Comparison of ENCODE assay signal across 19 mouse cellular contexts in the genomic region with DNA sequence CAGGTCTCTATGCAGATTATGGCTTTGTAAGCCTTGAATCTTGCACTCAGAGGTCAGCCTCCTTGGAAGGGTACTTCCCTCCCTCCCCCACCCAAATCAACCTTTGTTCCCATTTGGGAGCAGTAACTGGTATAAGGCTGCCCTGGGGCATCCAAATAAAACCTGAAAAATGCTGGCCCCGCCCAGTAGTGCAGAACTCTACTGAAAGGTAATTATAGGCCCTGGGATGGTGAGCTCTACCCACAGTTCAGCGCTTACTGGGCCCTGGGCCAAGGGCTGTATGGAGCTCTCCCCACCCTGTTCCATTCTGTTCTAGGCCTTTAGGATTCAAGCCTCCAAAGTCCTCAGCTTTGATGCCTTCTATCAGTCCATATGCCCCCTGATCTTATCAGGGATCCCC. TPM values are rescaled to one million over a fixed set of nuclear protein-coding genes. Genes with fewer than 3 reads are reported as not detected.
A peak's percentile ranks its signal among the peaks of the same experiment; 100 is the strongest.
DNase-seq lines count a peak whose midpoint lies in the region; ATAC-seq lines count a peak whose summit lies in the region.
"Had no signal": no experiment of that assay in that cellular context is flagged by ENCODE, and none has a peak within 500 bp of the region (broad histone marks: within the 10 kb centered on the region; RNA-seq: fewer than 3 reads in every experiment).

No protein-coding gene starts in this region.

- no peak for ATAC-seq in heart, embryonic 15.5 days (replicated peaks; ENCODE audit: insufficient number of reproducible peaks, insufficient read depth, low FRiP score, low read depth)
- ATAC-seq in heart, embryonic 11.5 days (replicated peaks; ENCODE audit: insufficient number of reproducible peaks, low FRiP score, low TSS enrichment): no peak
- ATAC-seq in limb, embryonic 12.5 days (ENCODE audit: insufficient number of reproducible peaks, insufficient read depth, low FRiP score, low TSS enrichment, low read depth): peak; percentile 32; the same call in 1 of the 2 replicates
- ATAC-seq: activated CD4-positive, CD25-positive, alpha-beta regulatory T cell, adult 4 months; forebrain, embryonic 16.5 days; midbrain, embryonic 15.5 days had no signal

- no peak overlapping the region for H3K4me3 ChIP-seq in heart, embryonic 15.5 days
- no peak overlapping the region for H3K4me3 ChIP-seq in heart, embryonic 11.5 days (ENCODE audit: low read depth, low read length)
- no peak overlapping the region for H3K4me3 ChIP-seq in embryonic facial prominence, embryonic 10.5 days
- H3K4me3 ChIP-seq in limb, embryonic 12.5 days (replicated peaks): no peak overlapping the region
- H3K4me3 ChIP-seq: hindbrain, embryonic 12.5 days; liver, embryonic 15.5 days; midbrain, embryonic 15.5 days; neural tube, embryonic 13.5 days had no signal

- H3K4me1 ChIP-seq in heart, embryonic 15.5 days (replicated peaks): peaks cover 42% of the 10 kb centered on the region
- peaks cover 26% of the 10 kb centered on the region for H3K4me1 ChIP-seq in heart, embryonic 11.5 days (ENCODE audit: control insufficient read depth, insufficient read depth, low read length)
- peaks cover 20% of the 10 kb centered on the region for H3K4me1 ChIP-seq in embryonic facial prominence, embryonic 10.5 days
- H3K4me1 ChIP-seq in limb, embryonic 12.5 days (replicated peaks): peaks cover 28% of the 10 kb centered on the region
- H3K4me1 ChIP-seq: midbrain, embryonic 15.5 days; neural tube, embryonic 13.5 days had no signal

- peak overlapping the region; percentile 82 for H3K27ac ChIP-seq in heart, embryonic 15.5 days
- H3K27ac ChIP-seq in heart, embryonic 11.5 days (ENCODE audit: low read depth, low read length): no peak overlapping the region
- H3K27ac ChIP-seq in embryonic facial prominence, embryonic 10.5 days (replicated peaks): 0 out of 2 replicates have a peak overlapping the region, but pooled peaks have one; percentile 21
- peak overlapping the region; percentile 68 for H3K27ac ChIP-seq in limb, embryonic 12.5 days
- H3K27ac ChIP-seq: hindbrain, embryonic 12.5 days; liver, embryonic 15.5 days; midbrain, embryonic 15.5 days; neural tube, embryonic 13.5 days had no signal

- no peak overlapping the region for H3K9ac ChIP-seq in heart, embryonic 15.5 days
- no peak overlapping the region for H3K9ac ChIP-seq in heart, embryonic 11.5 days (ENCODE audit: low read depth, low read length)
- no peak overlapping the region for H3K9ac ChIP-seq in limb, embryonic 12.5 days (replicated peaks)
- H3K9ac ChIP-seq: hindbrain, embryonic 12.5 days; liver, embryonic 15.5 days; midbrain, embryonic 15.5 days; neural tube, embryonic 13.5 days had no signal

- no peak overlapping the region for H3K4me2 ChIP-seq in heart, embryonic 15.5 days
- no peak overlapping the region for H3K4me2 ChIP-seq in heart, embryonic 11.5 days
- H3K4me2 ChIP-seq in limb, embryonic 12.5 days: no peak overlapping the region
- H3K4me2 ChIP-seq: hindbrain, embryonic 12.5 days; liver, embryonic 15.5 days; midbrain, embryonic 15.5 days; neural tube, embryonic 13.5 days had no signal

- no peaks in the 10 kb centered on the region for H3K36me3 ChIP-seq in heart, embryonic 15.5 days
- no peaks in the 10 kb centered on the region for H3K36me3 ChIP-seq in heart, embryonic 11.5 days (ENCODE audit: control insufficient read depth, insufficient read depth, low read length)
- H3K36me3 ChIP-seq in embryonic facial prominence, embryonic 10.5 days (replicated peaks): no peaks in the 10 kb centered on the region
- no peaks in the 10 kb centered on the region for H3K36me3 ChIP-seq in limb, embryonic 12.5 days
- H3K36me3 ChIP-seq: G1E; hindbrain, embryonic 12.5 days; liver, embryonic 15.5 days; midbrain, embryonic 15.5 days; neural tube, embryonic 13.5 days had no signal

- H3K27me3 ChIP-seq in heart, embryonic 15.5 days: no peaks in the 10 kb centered on the region
- H3K27me3 ChIP-seq in heart, embryonic 11.5 days (ENCODE audit: control insufficient read depth, insufficient read depth, low read length): no peaks in the 10 kb centered on the region
- H3K27me3 ChIP-seq in embryonic facial prominence, embryonic 10.5 days (replicated peaks; ENCODE audit: low read depth, poor library complexity, severe bottlenecking): no peaks in the 10 kb centered on the region
- no peaks in the 10 kb centered on the region for H3K27me3 ChIP-seq in limb, embryonic 12.5 days
- H3K27me3 ChIP-seq: hindbrain, embryonic 12.5 days; liver, embryonic 15.5 days; midbrain, embryonic 15.5 days; neural tube, embryonic 13.5 days had no signal

- no peaks in the 10 kb centered on the region for H3K9me3 ChIP-seq in heart, embryonic 15.5 days (replicated peaks)
- H3K9me3 ChIP-seq in heart, embryonic 11.5 days (replicated peaks; ENCODE audit: control insufficient read depth, low read length): no peaks in the 10 kb centered on the region
- H3K9me3 ChIP-seq in embryonic facial prominence, embryonic 10.5 days: no peaks in the 10 kb centered on the region
- no peaks in the 10 kb centered on the region for H3K9me3 ChIP-seq in limb, embryonic 12.5 days
- H3K9me3 ChIP-seq: G1E; hindbrain, embryonic 12.5 days; liver, embryonic 15.5 days; midbrain, embryonic 15.5 days; neural tube, embryonic 13.5 days had no signal

- WGBS in heart, embryonic 15.5 days: 81% methylated on average over 2 of the region's 2 CpGs
- WGBS in heart, embryonic 11.5 days (ENCODE audit: insufficient replicate concordance): 71% methylated on average over 2 of the region's 2 CpGs
- WGBS in embryonic facial prominence, embryonic 10.5 days: 65% methylated on average over 2 of the region's 2 CpGs
- 49% methylated on average over 2 of the region's 2 CpGs for WGBS in limb, embryonic 12.5 days

- DNase-seq in embryonic facial prominence, embryonic 10.5 days (ENCODE audit: low spot score): peak; percentile 8
- DNase-seq in kidney, adult 8-10 months: peak; percentile 87 to 90
- no peak for DNase-seq in testis, postnatal 10 days (ENCODE audit: low spot score)
- no peak for DNase-seq in adrenal gland, postnatal 36 days
- DNase-seq in cerebellum, adult 8-10 months: no peak
- DNase-seq: B cell, adult 2 months; lung, postnatal 4 days; right cerebral cortex, adult 18-20 months; thymus, postnatal 14 days had no signal

RNA-seq across cellular contexts. Expression of gene Prkcd, which starts 11.1 kb away (rescaled TPM):
- polyA plus RNA-seq in heart, embryonic 15.5 days (2015; fragmentation: Nextera tagmentation; extraction: Ambion mirVana): 37.5 and 49.6 TPM in 2 replicates
- polyA plus RNA-seq in heart, embryonic 11.5 days (2014; fragmentation: Nextera tagmentation; extraction: Ambion mirVana): 25.5 and 28.1 TPM in 2 replicates
- polyA plus RNA-seq in embryonic facial prominence, embryonic 10.5 days (2016; fragmentation: Nextera tagmentation; extraction: Ambion mirVana): 31.6 and 37.3 TPM in 2 replicates
- 54.1 and 56.2 TPM in 2 replicates for polyA plus RNA-seq in limb, embryonic 12.5 days (2016; fragmentation: Nextera tagmentation; extraction: Ambion mirVana)
- 100 to 1,000 TPM; 101 to 162 TPM for total RNA-seq in adrenal gland, postnatal 36 days (2021)

RNA-seq across cellular contexts. Expression of gene Rft1, which starts 17.1 kb away (rescaled TPM):
- polyA plus RNA-seq in heart, embryonic 15.5 days (2015; fragmentation: Nextera tagmentation; extraction: Ambion mirVana): 8.8 and 11.5 TPM in 2 replicates
- polyA plus RNA-seq in heart, embryonic 11.5 days (2014; fragmentation: Nextera tagmentation; extraction: Ambion mirVana): 10.3 and 12.3 TPM in 2 replicates
- polyA plus RNA-seq in embryonic facial prominence, embryonic 10.5 days (2016; fragmentation: Nextera tagmentation; extraction: Ambion mirVana): 15.5 and 15.7 TPM in 2 replicates
- polyA plus RNA-seq in limb, embryonic 12.5 days (2016; fragmentation: Nextera tagmentation; extraction: Ambion mirVana): 20.3 and 21.7 TPM in 2 replicates
- total RNA-seq in adrenal gland, postnatal 36 days (2021): 10 to 100 TPM; 25.5 to 33.2 TPM

Comparison
In these comparisons a context has a peak if more than half of its experiments do, and no peak if none do; other contexts are left out.
1. DNase-seq: peak in embryonic facial prominence, embryonic 10.5 days (single experiment) and kidney, adult 8-10 months (2 of 2); none in testis, postnatal 10 days (single experiment), adrenal gland, postnatal 36 days (0 of 2) and cerebellum, adult 8-10 months (single experiment).